Mouse (Mus musculus): Measurements from ENCODE around the gene Tctn1. TPM values are rescaled to one million over a fixed set of nuclear protein-coding genes. Genes with fewer than 3 reads are reported as not detected.
A peak's percentile ranks its signal among the peaks of the same experiment; 100 is the strongest.

Gene Tctn1
- total and polyA plus RNA-seq, 3 experiments: 3.8 to 6.0 TPM; not detected in 1

GRCm38 (mm10) chr5:122280827-122281462 is 16.7 kb upstream of the Tctn1 start (continued):
- no peak for TF ChIP-seq CHD2 (IDR thresholded peaks at IDR 0.05; ENCODE audit: low read length)
- TF ChIP-seq ZKSCAN1 (IDR thresholded peaks at IDR 0.05; ENCODE audit: low read depth, low read length): no peak

GRCm38 (mm10) chr5:122280422-122280826 is 16.2 kb upstream of the Tctn1 start:
- H3K36me3 ChIP-seq (ENCODE audit: control insufficient read depth in 1 of 2, insufficient read depth in 2 of 2, low read length in 2 of 2): peaks cover 0 to 31% of the 10 kb centered on the region in 2 experiments; a peak in 2 of 4 replicates
- H3K27me3 ChIP-seq (ENCODE audit: control insufficient read depth in 1 of 2, insufficient read depth in 2 of 2, low read length in 2 of 2): no peaks in the 10 kb centered on the region
- TF ChIP-seq E2F4 (IDR thresholded peaks at IDR 0.05; ENCODE audit: borderline replicate concordance, low read depth, low read length): no peak
- TF ChIP-seq KAT2A (conservative IDR thresholded peaks at IDR 0.05; ENCODE audit: low read depth, low read length): no peak
- no peak for TF ChIP-seq ZNF384 (IDR thresholded peaks at IDR 0.05; ENCODE audit: low read depth, low read length)
- no peak for TF ChIP-seq SIN3A (IDR thresholded peaks at IDR 0.05; ENCODE audit: low read length)
- TF ChIP-seq NRF1 (IDR thresholded peaks at IDR 0.05; ENCODE audit: insufficient read depth, low read depth, low read length, poor library complexity, severe bottlenecking): no peak
- no peak for TF ChIP-seq MAZ (IDR thresholded peaks at IDR 0.05; ENCODE audit: low read depth, low read length)
- TF ChIP-seq ETS1 (IDR thresholded peaks at IDR 0.05; ENCODE audit: low read depth, low read length): no peak
- TF ChIP-seq SMC3 (IDR thresholded peaks at IDR 0.05; ENCODE audit: low read depth, low read length): no peak
- TF ChIP-seq USF2 (IDR thresholded peaks at IDR 0.05; ENCODE audit: borderline replicate concordance in 1 of 2, insufficient read depth in 1 of 2, low read depth in 1 of 2, low read length in 2 of 2): no peak
- TF ChIP-seq MYC (IDR thresholded peaks at IDR 0.05; ENCODE audit: low read depth, low read length): no peak
- DNase-seq (ENCODE audit: low read depth, low spot score): no peak
- H3K4me1 ChIP-seq (ENCODE audit: control insufficient read depth in 1 of 2, insufficient read depth in 2 of 2, low read length in 2 of 2): peaks cover 13 to 30% of the 10 kb centered on the region in 2 experiments
- H3K9me3 ChIP-seq (replicated peaks; ENCODE audit: insufficient read depth, low read length): no peaks in the 10 kb centered on the region
- H3K79me2 ChIP-seq (ENCODE audit: control insufficient read depth, insufficient read depth, low read length, poor library complexity): peaks cover 12% of the 10 kb centered on the region
- H3K9ac ChIP-seq (ENCODE audit: control insufficient read depth, low read depth, low read length, poor library complexity, severe bottlenecking): no peak overlapping the region
- H3K27ac ChIP-seq (ENCODE audit: control insufficient read depth, low read depth, low read length): no peak overlapping the region
- H3K4me3 ChIP-seq (ENCODE audit: control insufficient read depth in 1 of 2, insufficient read depth in 1 of 2, low read depth in 2 of 2, low read length in 2 of 2): no peak overlapping the region

GRCm38 (mm10) chr5:122279799-122280421 is 15.7 kb upstream of the Tctn1 start:
- peaks cover 0 to 31% of the 10 kb centered on the region in 2 experiments; a peak in 2 of 4 replicates for H3K36me3 ChIP-seq (ENCODE audit: control insufficient read depth in 1 of 2, insufficient read depth in 2 of 2, low read length in 2 of 2)
- peaks cover 7% of the 10 kb centered on the region for H3K79me2 ChIP-seq (ENCODE audit: control insufficient read depth, insufficient read depth, low read length, poor library complexity)
- H3K4me1 ChIP-seq (ENCODE audit: control insufficient read depth in 1 of 2, insufficient read depth in 2 of 2, low read length in 2 of 2): peaks cover 13 to 32% of the 10 kb centered on the region in 2 experiments
- H3K27ac ChIP-seq (ENCODE audit: control insufficient read depth, low read depth, low read length): no peak overlapping the region
- no peak overlapping the region for H3K4me3 ChIP-seq (ENCODE audit: control insufficient read depth in 1 of 2, insufficient read depth in 1 of 2, low read depth in 2 of 2, low read length in 2 of 2)
- no peaks in the 10 kb centered on the region for H3K9me3 ChIP-seq (replicated peaks; ENCODE audit: insufficient read depth, low read length)
- H3K9ac ChIP-seq (ENCODE audit: control insufficient read depth, low read depth, low read length, poor library complexity, severe bottlenecking): no peak overlapping the region
- no peak for TF ChIP-seq ETS1 (IDR thresholded peaks at IDR 0.05; ENCODE audit: low read depth, low read length)
- peak; percentile 49; the same call in 1 of the 2 replicates for TF ChIP-seq BHLHE40 (IDR thresholded peaks at IDR 0.05; ENCODE audit: borderline replicate concordance, low read depth, low read length)
- peak; percentile 63 for TF ChIP-seq ZNF384 (IDR thresholded peaks at IDR 0.05; ENCODE audit: low read depth, low read length)
- TF ChIP-seq MEF2A (IDR thresholded peaks at IDR 0.05; ENCODE audit: extremely low read depth, insufficient replicate concordance, low read depth, low read length, poor library complexity, severe bottlenecking): no peak
- TF ChIP-seq CHD2 (IDR thresholded peaks at IDR 0.05; ENCODE audit: low read length): no peak
- no peak for TF ChIP-seq E2F4 (IDR thresholded peaks at IDR 0.05; ENCODE audit: borderline replicate concordance, low read depth, low read length)
- 0 out of 4 replicates have a peak, but pooled peaks cover 0 to 2% of the 10 kb centered on the region in 2 experiments for H3K27me3 ChIP-seq (ENCODE audit: control insufficient read depth in 1 of 2, insufficient read depth in 2 of 2, low read length in 2 of 2)
- DNase-seq (ENCODE audit: low read depth, low spot score): no peak

All from MEL (cell line).